Mouse (Mus musculus) lung, embryonic 14.5 days (tissue): ENCODE measurements around the gene Ppp1r12c. TPM values are rescaled to one million over a fixed set of nuclear protein-coding genes. Genes with fewer than 3 reads are reported as not detected.
A peak's percentile ranks its signal among the peaks of the same experiment; 100 is the strongest.

Experiments used
- ATAC-seq: fragments of 200-750 bp; cut with Nextera tagmentation; 2 replicates; pipeline ENCODE4 v1.8.0; 2017; ENCODE audit warnings: mild to moderate bottlenecking, moderate TSS enrichment, moderate library complexity; ENCODE audit not compliant: insufficient read depth
- DNase-seq: peaks from one replicate; pipeline ENCODE4 v3.0.0-alpha.2; 2015
- H3K27ac ChIP-seq: fragments of 300-500 bp; sonication (generic); 2 replicates; pipeline ENCODE4 v1.5.1; 2014; ENCODE audit warnings: low read depth, mild to moderate bottlenecking, moderate library complexity
- H3K27me3 ChIP-seq: fragments of 300-500 bp; sonication (generic); 2 replicates; pipeline ENCODE4 v1.6.1; 2014; ENCODE audit warnings: low read length, control low read depth; ENCODE audit not compliant: insufficient read depth
- H3K36me3 ChIP-seq: fragments of 300-500 bp; sonication (generic); 2 replicates; pipeline ENCODE4 v1.6.1; 2014; ENCODE audit warnings: control low read depth; ENCODE audit not compliant: insufficient read depth
- H3K4me1 ChIP-seq: fragments of 300-500 bp; sonication (generic); 2 replicates; pipeline ENCODE4 v1.6.1; 2014; ENCODE audit warnings: antibody characterized with exemption, control low read depth; ENCODE audit not compliant: insufficient read depth
- H3K4me2 ChIP-seq: fragments of 300-500 bp; sonication (generic); 2 replicates; pipeline ENCODE4 v1.6.1; 2014; ENCODE audit warnings: mild to moderate bottlenecking
- H3K4me3 ChIP-seq: fragments of 300-500 bp; sonication (generic); 2 replicates; pipeline ENCODE4 v1.5.1; 2014; ENCODE audit warnings: low read depth, low read length
- H3K9ac ChIP-seq: fragments of 300-500 bp; sonication (generic); 2 replicates; pipeline ENCODE4 v1.6.1; 2014
- H3K9me3 ChIP-seq: fragments of 300-500 bp; sonication (generic); 2 replicates; pipeline ENCODE4 v1.6.1; 2016; ENCODE audit warnings: low read depth, low read length, control low read depth
- CTCF ChIP-seq: IDR thresholded peaks from 2 replicates; pipeline ENCODE4 v1.5.1; 2016; ENCODE audit warnings: antibody characterized with exemption, low read depth
- WGBS: fragments of 180-500 bp; shearing (Covaris S2); extraction: QIAGEN DNeasy Blood & Tissue Kit; methylation state at CpG from one replicate; pipeline ENCODE4 v1.1.7; 2014; 5-methylcytosine and 5-hydroxymethylcytosine counted together
- polyA plus RNA-seq: library from polyadenylated mRNA; unstranded; fragments of >200 nt; fragmentation: Nextera tagmentation; extraction: Ambion mirVana; gene quantifications from 2 replicates; pipeline ENCODE4 v1.2.1, GENCODE M21; 2014

Ppp1r12c gene
- 54.3 TPM in 2 replicates for polyA plus RNA-seq

GRCm38 (mm10) chr7:4501558-4502397 lies at the start of gene Ppp1r12c:
Gene Ppp1r12c (minus strand): TSS chr7:4501680.
- ATAC-seq (peak; percentile 94), DNase-seq (peak; percentile 97)
- Histone ChIP-seq H3K4me3 (peak within 1 kb of the TSS; percentile 87), H3K4me2 (peak within 1 kb of the TSS; percentile 80), H3K9me3 (no peaks in the 10 kb centered on the region), H3K9ac (peak within 1 kb of the TSS; percentile 92), H3K27ac (peak within 1 kb of the TSS; percentile 91), H3K4me1 (peaks cover 12% of the 10 kb centered on the region), H3K36me3 (peaks cover 8% of the 10 kb centered on the region), H3K27me3 (no peaks in the 10 kb centered on the region)
- TF ChIP-seq CTCF: no peak
- WGBS: under 1% methylated on average over 62 of the region's 62 CpGs

- Histone ChIP-seq H3K4me1 (0 out of 2 replicates have a peak, but pooled peaks cover 6% of the 10 kb centered on the region), H3K4me2 (peak within 1 kb of the TSS; percentile 56), H3K27ac (no peak within 1 kb of the TSS), H3K9me3 (no peaks in the 10 kb centered on the region), H3K27me3 (0 out of 2 replicates have a peak, but pooled peaks cover 3% of the 10 kb centered on the region), H3K4me3 (peak within 1 kb of the TSS; percentile 29), H3K36me3 (no peaks in the 10 kb centered on the region), H3K9ac (peak within 1 kb of the TSS; percentile 4; the same call in 1 of the 2 replicates)
- 5% methylated on average over 33 of the region's 33 CpGs for WGBS
- ATAC-seq (peak; percentile 55), DNase-seq (peak; percentile 22)
- TF ChIP-seq CTCF: no peak
Measured at GRCm38 (mm10) chr7:4547221-4547641, 45.8 kb upstream of the Ppp1r12c start, which contains the start of gene Syt5. Gene Syt5 (minus strand): TSS chr7:4547541.

- Histone ChIP-seq H3K27ac (no peak overlapping the region), H3K4me1 (0 out of 2 replicates have a peak, but pooled peaks cover 6% of the 10 kb centered on the region), H3K9me3 (no peaks in the 10 kb centered on the region), H3K4me3 (peak overlapping the region; percentile 29), H3K36me3 (no peaks in the 10 kb centered on the region), H3K27me3 (0 out of 2 replicates have a peak, but pooled peaks cover 3% of the 10 kb centered on the region), H3K9ac (no peak overlapping the region; the same call in 1 of the 2 replicates), H3K4me2 (peak overlapping the region; percentile 56)
- DNase-seq (peak; percentile 78), ATAC-seq (peak; percentile 86)
- TF ChIP-seq CTCF: 0 out of 2 replicates have a peak, but pooled peaks have one; percentile 9
- WGBS: 2% methylated on average over 26 of the region's 26 CpGs
Measured at GRCm38 (mm10) chr7:4546591-4547131, 45.2 kb upstream of the Ppp1r12c start.

GRCm38 (mm10) chr7:4546050-4546449 lies 44.6 kb upstream of the Ppp1r12c start:
- Histone ChIP-seq H3K27me3 (0 out of 2 replicates have a peak, but pooled peaks cover 3% of the 10 kb centered on the region), H3K27ac (no peak overlapping the region), H3K9ac (no peak overlapping the region), H3K9me3 (no peaks in the 10 kb centered on the region), H3K36me3 (no peaks in the 10 kb centered on the region), H3K4me2 (0 out of 2 replicates have a peak overlapping the region, but pooled peaks have one; percentile 56), H3K4me1 (0 out of 2 replicates have a peak, but pooled peaks cover 6% of the 10 kb centered on the region), H3K4me3 (no peak overlapping the region)
- 69% methylated on average over 15 of the region's 15 CpGs for WGBS
- TF ChIP-seq CTCF: no peak
- 0 out of 2 replicates have a peak, but pooled peaks have one; percentile 7 for ATAC-seq
- DNase-seq: no peak

GRCm38 (mm10) chr7:4542013-4542412 lies 40.5 kb upstream of the Ppp1r12c start:
- Histone ChIP-seq H3K4me3 (no peak overlapping the region), H3K9me3 (no peaks in the 10 kb centered on the region), H3K4me2 (no peak overlapping the region), H3K27ac (no peak overlapping the region), H3K36me3 (no peaks in the 10 kb centered on the region), H3K27me3 (0 out of 2 replicates have a peak, but pooled peaks cover 3% of the 10 kb centered on the region), H3K9ac (no peak overlapping the region), H3K4me1 (0 out of 2 replicates have a peak, but pooled peaks cover 3% of the 10 kb centered on the region)
- ATAC-seq: no peak
- no peak for DNase-seq
- WGBS: 36% methylated on average over 17 of the region's 17 CpGs
- TF ChIP-seq CTCF: no peak

GRCm38 (mm10) chr7:4541344-4541743 lies 39.9 kb upstream of the Ppp1r12c start:
- WGBS: 62% methylated on average over 5 of the region's 5 CpGs
- TF ChIP-seq CTCF: no peak
- DNase-seq: no peak
- ATAC-seq: no peak
- no peaks in the 10 kb centered on the region for H3K36me3 ChIP-seq
- H3K27ac ChIP-seq: no peak overlapping the region
- no peaks in the 10 kb centered on the region for H3K27me3 ChIP-seq
- no peak overlapping the region for H3K4me2 ChIP-seq
- H3K9me3 ChIP-seq: no peaks in the 10 kb centered on the region
- H3K4me1 ChIP-seq: no peaks in the 10 kb centered on the region
- no peak overlapping the region for H3K4me3 ChIP-seq
- no peak overlapping the region for H3K9ac ChIP-seq

GRCm38 (mm10) chr7:4539019-4539418 lies 37.5 kb upstream of the Ppp1r12c start:
- Histone ChIP-seq H3K4me1 (no peaks in the 10 kb centered on the region), H3K4me3 (no peak overlapping the region), H3K9me3 (no peaks in the 10 kb centered on the region), H3K27ac (no peak overlapping the region), H3K36me3 (no peaks in the 10 kb centered on the region), H3K4me2 (no peak overlapping the region), H3K9ac (no peak overlapping the region), H3K27me3 (no peaks in the 10 kb centered on the region)
- ATAC-seq (no peak), DNase-seq (no peak)
- no peak for TF ChIP-seq CTCF
- 63% methylated on average over 2 of the region's 2 CpGs for WGBS
